Mouse (Mus musculus): ENCODE data around the gene Clec16a. TPM values are rescaled to one million over a fixed set of nuclear protein-coding genes. Genes with fewer than 3 reads are reported as not detected.

The Clec16a gene
- polyA plus RNA-seq (2014; fragmentation: Illumina TruSeq; extraction: RNeasy Lipid Tissue Mini Kit (QIAGEN cat#74804); ENCODE audit: low read depth, low replicate concordance): 12.2 TPM

DNA sequence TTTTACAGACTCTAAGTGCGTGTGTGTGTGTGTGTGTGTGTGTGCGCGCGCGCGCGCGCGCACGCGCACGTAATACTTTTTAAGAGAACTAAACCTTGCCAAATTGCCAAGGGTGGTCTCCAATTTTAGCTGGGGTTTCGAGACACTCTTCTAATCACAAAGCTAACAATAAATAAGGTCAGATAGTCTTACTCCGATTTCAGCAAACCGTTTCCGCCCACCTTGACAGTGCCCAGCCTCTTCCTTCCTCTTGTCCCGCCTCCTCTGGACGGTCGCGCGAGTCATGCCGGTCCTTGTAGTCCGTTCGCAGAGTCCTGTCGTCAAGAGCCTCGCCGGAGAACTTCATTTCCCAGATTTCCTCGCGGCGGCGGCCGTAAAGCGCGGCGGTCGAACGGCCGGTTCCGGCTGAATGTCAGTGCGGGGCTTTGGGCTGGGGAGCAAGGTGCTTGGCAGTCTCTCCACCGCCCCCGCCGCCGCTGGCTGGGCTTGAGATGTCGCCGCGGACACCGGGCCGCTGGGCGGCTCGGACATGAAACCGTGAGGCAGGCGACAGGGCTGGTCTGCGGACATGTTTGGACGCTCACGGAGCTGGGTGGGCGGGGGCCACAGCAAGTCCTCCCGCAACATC is at the start of gene Clec16a:
TSS of gene Clec16a (plus strand) at position 345 of the 628 bp plus-strand sequence.

DNA sequence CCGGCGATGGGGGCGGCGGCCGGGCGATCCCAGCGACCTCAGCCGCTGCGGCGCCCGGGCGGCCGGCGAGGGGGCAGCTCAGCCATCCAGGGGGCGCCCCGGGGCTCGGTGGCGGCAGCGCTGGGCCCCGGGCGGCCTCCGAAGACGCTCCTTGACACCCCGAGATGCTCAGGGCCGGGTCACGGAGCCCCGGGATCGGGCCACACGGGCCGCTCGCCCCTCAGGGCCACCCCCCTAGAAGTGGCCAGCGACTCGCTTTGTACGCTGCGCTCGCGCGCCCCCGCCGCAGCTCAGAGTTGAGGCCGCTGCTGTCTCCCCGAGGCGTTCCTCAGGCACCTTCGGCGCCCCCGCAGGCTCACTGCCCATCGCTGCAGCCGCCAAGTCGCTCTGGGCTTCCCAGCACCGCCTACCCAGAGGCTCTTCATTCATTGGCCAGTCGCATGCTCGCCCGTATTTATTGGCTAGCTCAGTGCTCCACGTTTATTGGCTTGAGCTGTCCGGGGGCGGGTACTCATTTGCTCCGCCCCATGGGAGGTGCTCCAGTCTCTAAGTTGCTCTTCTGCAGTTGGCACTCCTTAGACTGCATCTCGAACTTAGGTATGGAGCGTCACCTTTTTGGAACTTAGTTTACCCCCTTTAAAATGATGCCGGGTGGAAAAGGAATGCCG is 2.3 kb upstream of the Clec16a start, which contains the start of gene Dexi:
TSS of gene Dexi (minus strand) at position 357 of the 668 bp plus-strand sequence.

GRCm38 (mm10) chr16:10785371-10786231 is 240.5 kb downstream of the Clec16a start, which contains the start of gene Socs1:
Socs1 (minus strand) TSS chr16:10785536.

DNA sequence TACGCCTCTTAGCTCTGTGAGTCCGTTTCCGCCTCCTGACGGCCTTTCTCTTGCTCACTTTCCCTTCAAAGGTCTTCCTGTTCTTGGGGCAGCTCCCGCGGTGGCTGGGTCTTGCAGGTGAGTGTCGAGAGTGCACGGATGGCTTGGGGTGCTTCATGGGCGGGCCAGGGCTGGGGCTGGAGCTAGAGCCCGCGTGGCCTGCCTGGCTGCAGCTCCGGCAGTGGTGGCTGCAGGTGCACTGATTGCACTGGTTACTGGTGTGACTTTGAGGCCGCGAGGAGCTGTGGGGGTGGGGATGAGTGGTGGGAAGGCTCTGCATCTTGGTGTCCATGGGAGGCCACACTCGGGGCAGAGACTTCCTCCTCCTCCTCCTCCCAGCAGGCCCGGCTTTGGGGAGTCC is 243.1 kb downstream of the Clec16a start, which contains the start of gene Tnp2:
TSS of gene Tnp2 (minus strand) at position 390 of the 400 bp plus-strand sequence.

DNA sequence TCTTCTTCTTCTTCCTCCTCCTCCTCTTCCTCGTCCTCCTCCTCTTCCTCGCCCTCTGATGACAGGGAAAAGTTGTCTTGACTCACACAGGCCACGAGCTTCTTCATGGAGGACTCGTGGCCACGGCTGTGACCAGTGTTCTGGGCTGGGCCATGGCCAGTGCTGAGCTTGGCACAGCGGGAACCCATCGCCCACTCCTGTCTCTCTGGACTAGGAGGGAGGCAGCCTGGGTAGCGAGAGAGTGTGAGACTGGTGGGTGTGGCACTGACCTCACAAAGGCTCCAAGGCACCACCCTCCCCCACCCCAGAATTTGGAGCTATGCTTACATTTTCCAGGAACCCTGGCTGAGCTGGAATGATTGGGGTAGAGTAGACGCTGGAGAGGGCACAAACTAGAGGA is 245.6 kb downstream of the Clec16a start, which contains the start of gene Prm3:
TSS of gene Prm3 (minus strand) at position 213 of the 400 bp plus-strand sequence.

Other genes starting within 250 kb of the Clec16a start
- 9.5 TPM for gene Emp2, start 231.4 kb upstream of the Clec16a start, polyA plus RNA-seq (2014; fragmentation: Illumina TruSeq; extraction: RNeasy Lipid Tissue Mini Kit (QIAGEN cat#74804); ENCODE audit: low read depth, low replicate concordance)
- not detected for gene Tekt5, start 149.8 kb upstream of the Clec16a start, polyA plus RNA-seq (2014; fragmentation: Illumina TruSeq; extraction: RNeasy Lipid Tissue Mini Kit (QIAGEN cat#74804); ENCODE audit: low read depth, low replicate concordance)
- 4.9 TPM for gene Nubp1, start 133.4 kb upstream of the Clec16a start, polyA plus RNA-seq (2014; fragmentation: Illumina TruSeq; extraction: RNeasy Lipid Tissue Mini Kit (QIAGEN cat#74804); ENCODE audit: low read depth, low replicate concordance)
- gene Tvp23a, start 98.0 kb upstream of the Clec16a start, polyA plus RNA-seq (2014; fragmentation: Illumina TruSeq; extraction: RNeasy Lipid Tissue Mini Kit (QIAGEN cat#74804); ENCODE audit: low read depth, low replicate concordance): not detected
- gene Ciita, start 65.3 kb upstream of the Clec16a start, polyA plus RNA-seq (2014; fragmentation: Illumina TruSeq; extraction: RNeasy Lipid Tissue Mini Kit (QIAGEN cat#74804); ENCODE audit: low read depth, low replicate concordance): 0.32 TPM
- 2.1 TPM for gene Dexi, start 2.3 kb upstream of the Clec16a start, polyA plus RNA-seq (2014; fragmentation: Illumina TruSeq; extraction: RNeasy Lipid Tissue Mini Kit (QIAGEN cat#74804); ENCODE audit: low read depth, low replicate concordance)
- gene Socs1, start 240.2 kb downstream of the Clec16a start, polyA plus RNA-seq (2014; fragmentation: Illumina TruSeq; extraction: RNeasy Lipid Tissue Mini Kit (QIAGEN cat#74804); ENCODE audit: low read depth, low replicate concordance): not detected
- gene Tnp2, start 243.3 kb downstream of the Clec16a start, polyA plus RNA-seq (2014; fragmentation: Illumina TruSeq; extraction: RNeasy Lipid Tissue Mini Kit (QIAGEN cat#74804); ENCODE audit: low read depth, low replicate concordance): not detected
- not detected for gene Prm3, start 245.6 kb downstream of the Clec16a start, polyA plus RNA-seq (2014; fragmentation: Illumina TruSeq; extraction: RNeasy Lipid Tissue Mini Kit (QIAGEN cat#74804); ENCODE audit: low read depth, low replicate concordance)